9 mouse cellular contexts compared by ENCODE assay signal in genomic region chr5:34252307-34252966, GRCm38 (mm10). TPM values are rescaled to one million over a fixed set of nuclear protein-coding genes. Genes with fewer than 3 reads are reported as not detected.
DNase-seq lines count a peak whose midpoint lies in the region; ATAC-seq lines count a peak whose summit lies in the region.
"Had no signal": no experiment of that assay in that cellular context is flagged by ENCODE, and none has a peak within 500 bp of the region (broad histone marks: within the 10 kb centered on the region; RNA-seq: fewer than 3 reads in every experiment).

No protein-coding gene starts in this region.

- H3K4me2 ChIP-seq in forebrain, embryonic 13.5 days: peak overlapping the region; percentile 16; the same call in 1 of the 2 replicates
- no peak overlapping the region for H3K4me2 ChIP-seq in neural tube, embryonic 13.5 days

- no peaks in the 10 kb centered on the region for H3K27me3 ChIP-seq in forebrain, embryonic 13.5 days
- H3K27me3 ChIP-seq in neural tube, embryonic 13.5 days: no peaks in the 10 kb centered on the region

- H3K36me3 ChIP-seq in forebrain, embryonic 13.5 days (ENCODE audit: poor library complexity, severe bottlenecking): no peaks in the 10 kb centered on the region
- H3K36me3 ChIP-seq in neural tube, embryonic 13.5 days: no peaks in the 10 kb centered on the region

- no peaks in the 10 kb centered on the region for H3K9me3 ChIP-seq in forebrain, embryonic 13.5 days (replicated peaks)
- H3K9me3 ChIP-seq in neural tube, embryonic 13.5 days: no peaks in the 10 kb centered on the region

- H3K4me3 ChIP-seq in forebrain, embryonic 13.5 days: no peak overlapping the region
- no peak overlapping the region for H3K4me3 ChIP-seq in neural tube, embryonic 13.5 days

- WGBS in forebrain, embryonic 13.5 days: 3% methylated on average over 4 of the region's 4 CpGs
- 27% methylated on average over 4 of the region's 4 CpGs for WGBS in neural tube, embryonic 13.5 days

- H3K4me1 ChIP-seq in forebrain, embryonic 13.5 days: peaks cover 39% of the 10 kb centered on the region
- H3K4me1 ChIP-seq in neural tube, embryonic 13.5 days (replicated peaks): peaks cover 42% of the 10 kb centered on the region

- DNase-seq in heart, postnatal 4 days: peak; percentile 69
- DNase-seq in heart, adult 18-20 months: no peak
- peak; percentile 60 for DNase-seq in NIH3T3 (ENCODE audit: low read depth)
- no peak for DNase-seq in gastrocnemius, postnatal 25 days
- no peak for DNase-seq in frontal cortex, postnatal 25 days (ENCODE audit: low spot score in 2 of 2)
- no peak for DNase-seq in left cerebral cortex, adult 9 months (ENCODE audit: low spot score in 2 of 2)

- no peak overlapping the region for H3K9ac ChIP-seq in forebrain, embryonic 13.5 days
- H3K9ac ChIP-seq in neural tube, embryonic 13.5 days: peak overlapping the region; percentile 41; the same call in 1 of the 2 replicates

- ATAC-seq in forebrain, embryonic 13.5 days: peak; percentile 90
- ATAC-seq in neural tube, embryonic 13.5 days (ENCODE audit: low read depth): peak; percentile 75

- H3K27ac ChIP-seq in forebrain, embryonic 13.5 days: peak overlapping the region; percentile 81
- peak overlapping the region; percentile 79 for H3K27ac ChIP-seq in neural tube, embryonic 13.5 days (replicated peaks)

RNA-seq across cellular contexts. Expression of gene Zfyve28, which starts 35.8 kb away (rescaled TPM):
- 1 to 10 TPM; 1.5 to 2.5 TPM for total RNA-seq in heart, postnatal 4 days (2021)
- total RNA-seq in heart, adult 18-20 months (2021): under 1 TPM; 0.42 to 0.59 TPM
- 1.8 and 1.9 TPM in 2 replicates for polyA plus RNA-seq in forebrain, embryonic 13.5 days (2015; fragmentation: Nextera tagmentation; extraction: Ambion mirVana)
- polyA plus RNA-seq in neural tube, embryonic 13.5 days (2015; fragmentation: Nextera tagmentation; extraction: Ambion mirVana): 5.6 and 6.9 TPM in 2 replicates
- total RNA-seq in gastrocnemius, postnatal 25 days (2021): under 1 TPM; 0.20 to 0.48 TPM

RNA-seq across cellular contexts. Expression of gene Cfap99, which starts 36.0 kb away (rescaled TPM):
- not detected for total RNA-seq in heart, postnatal 4 days (2021)
- total RNA-seq in heart, adult 18-20 months (2021): not detected
- polyA plus RNA-seq in forebrain, embryonic 13.5 days (2015; fragmentation: Nextera tagmentation; extraction: Ambion mirVana): 0.08 TPM in 1 of 2 replicates, not detected in the other
- not detected in 2 replicates for polyA plus RNA-seq in neural tube, embryonic 13.5 days (2015; fragmentation: Nextera tagmentation; extraction: Ambion mirVana)
- not detected for total RNA-seq in gastrocnemius, postnatal 25 days (2021)
- polyA plus RNA-seq: liver, embryonic 16.5 days had no signal

Comparison
In these comparisons a context has a peak if more than half of its experiments do, and no peak if none do; other contexts are left out.
1. DNase-seq: peak in heart, postnatal 4 days (single experiment) and NIH3T3 (single experiment); none in heart, adult 18-20 months (0 of 2), gastrocnemius, postnatal 25 days (single experiment), frontal cortex, postnatal 25 days (0 of 2) and left cerebral cortex, adult 9 months (0 of 2).